Mouse (Mus musculus): Measurements from ENCODE around the gene Tmem50a. TPM values are rescaled to one million over a fixed set of nuclear protein-coding genes. Genes with fewer than 3 reads are reported as not detected.

The Tmem50a gene
- polyA plus RNA-seq (2012; rRNA removed), result 91.3 and 98.5 TPM in 2 replicates

GRCm38 (mm10) chr4:134914864-134915209, at the start of gene Tmem50a:
Tmem50a (minus strand) TSS chr4:134915024.

GRCm38 (mm10) chr4:134930684-134931481, 16.1 kb upstream of the Tmem50a start, which contains the start of gene Syf2:
Syf2 (plus strand) TSS chr4:134930898.

GRCm38 (mm10) chr4:134923258-134924018, 8.6 kb upstream of the Tmem50a start, which contains the start of gene Rsrp1:
Rsrp1 (plus strand) TSS chr4:134923592.

GRCm38 (mm10) chr4:134863937-134864729, 50.7 kb downstream of the Tmem50a start, which contains the start of gene Rhd:
Rhd (plus strand) TSS chr4:134864536.

GRCm38 (mm10) chr4:134853259-134853636, 61.6 kb downstream of the Tmem50a start, which contains the start of gene Maco1:
Maco1 (minus strand) TSS chr4:134853345.

Other genes with a start within 250 kb of the Tmem50a start
- 6.4 and 7.6 TPM in 2 replicates for gene Man1c1, start 210.7 kb downstream of the Tmem50a start, polyA plus RNA-seq (2012; rRNA removed)
- gene Ldlrap1, start 147.0 kb downstream of the Tmem50a start, polyA plus RNA-seq (2012; rRNA removed), result 4.0 and 8.4 TPM in 2 replicates
- 39.1 and 45.2 TPM in 2 replicates for gene Maco1, start 61.7 kb downstream of the Tmem50a start, polyA plus RNA-seq (2012; rRNA removed)
- 15.6 and 18.5 TPM in 2 replicates for gene Rhd, start 50.5 kb downstream of the Tmem50a start, polyA plus RNA-seq (2012; rRNA removed)
- gene Rsrp1, start 8.6 kb upstream of the Tmem50a start, polyA plus RNA-seq (2012; rRNA removed), result 406 and 438 TPM in 2 replicates
- gene Syf2, start 15.9 kb upstream of the Tmem50a start, polyA plus RNA-seq (2012; rRNA removed), result 70.0 and 114 TPM in 2 replicates
- 0.26 and 1.4 TPM in 2 replicates for gene Runx3, start 205.6 kb upstream of the Tmem50a start, polyA plus RNA-seq (2012; rRNA removed)